Mouse (Mus musculus): Measurements from ENCODE around the gene Rasgrf1.

DNA sequence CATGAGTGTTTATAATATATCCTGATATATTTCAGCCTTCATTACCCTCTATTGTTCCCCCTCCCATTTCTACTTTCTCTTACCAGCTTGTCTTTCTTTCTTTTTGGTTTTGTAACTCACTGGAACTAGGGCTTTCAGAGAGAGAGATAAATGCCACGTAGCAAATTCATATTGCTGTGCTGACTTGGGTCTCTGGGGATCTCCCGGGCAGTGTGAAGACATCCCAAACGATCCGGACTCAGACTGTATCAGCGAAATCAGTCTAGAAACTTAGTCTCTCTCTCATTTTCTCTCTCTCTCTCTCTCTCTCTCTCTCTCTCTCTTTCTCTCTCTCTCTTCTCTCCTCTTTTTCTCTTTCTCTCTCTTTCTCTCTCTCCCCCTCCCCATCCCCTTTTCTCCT is 145.7 kb downstream of the Rasgrf1 start:
- TF ChIP-seq CTCF (IDR thresholded peaks at IDR 0.05; ENCODE audit: insufficient read depth, low read depth, low read length) (no peak), POLR2A (IDR thresholded peaks at IDR 0.05; ENCODE audit: insufficient read depth, low read depth, low read length) (no peak)

Data from olfactory bulb, adult 2 months (tissue).